Mouse (Mus musculus) megakaryocyte progenitor cell, adult 5-6 weeks (primary cell): ENCODE results near the gene Clcf1. TPM values are rescaled to one million over a fixed set of nuclear protein-coding genes. Genes with fewer than 3 reads are reported as not detected.

ENCODE experiments used
- ATAC-seq: replicated peaks from 2 replicates; pipeline ENCODE4 v1.8.0; 2016; ENCODE audit warnings: mild to moderate bottlenecking, moderate TSS enrichment, inconsistent platforms; ENCODE audit not compliant: poor library complexity
- total RNA-seq, 2 experiments: library from RNA; stranded (forward) in 1 of 2; stranded (reverse) in 1 of 2; fragments of 157-497, 149-512 nt in 1 of 2; fragments of 200-1000 nt in 1 of 2; gene quantifications; 2 replicates each; pipeline versions ENCODE4 v1.2.3 to v1.2.4; 2015 to 2017

Clcf1 gene
- total RNA-seq, 2 experiments from 2014 or later = 1.3 to 5.0 TPM

DNA sequence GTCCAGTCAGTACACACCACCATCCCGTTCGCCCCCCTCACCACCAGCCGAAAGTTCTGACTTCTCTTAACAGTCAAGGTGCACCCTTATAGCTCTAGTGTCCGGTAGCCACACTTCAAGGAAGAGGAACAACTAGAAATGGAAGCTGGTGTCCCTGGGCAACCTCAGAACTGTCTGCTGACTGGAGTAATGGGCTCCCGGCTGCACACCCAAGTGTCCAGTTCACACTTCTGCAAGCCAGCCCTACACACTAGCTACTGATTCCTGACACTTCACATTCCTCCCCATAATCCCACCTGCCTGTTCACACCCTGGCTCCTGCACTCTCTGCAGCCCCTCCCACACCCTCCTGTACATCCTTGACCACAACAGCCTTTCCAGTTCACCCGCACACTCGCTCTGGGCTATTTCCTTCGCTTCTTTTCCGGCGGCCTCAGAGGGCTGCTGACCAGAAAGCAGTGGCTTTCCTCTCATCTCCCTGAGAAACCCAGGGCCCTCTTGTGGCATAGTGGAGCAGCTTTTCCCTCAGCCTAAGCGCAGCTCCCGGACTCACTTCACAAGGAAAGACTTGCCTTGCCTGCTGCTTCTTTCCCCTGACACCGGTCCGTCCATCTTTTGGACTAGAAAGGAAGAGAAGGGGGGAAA lies 2.1 kb downstream of the Clcf1 start:
- ATAC-seq = no peak

DNA sequence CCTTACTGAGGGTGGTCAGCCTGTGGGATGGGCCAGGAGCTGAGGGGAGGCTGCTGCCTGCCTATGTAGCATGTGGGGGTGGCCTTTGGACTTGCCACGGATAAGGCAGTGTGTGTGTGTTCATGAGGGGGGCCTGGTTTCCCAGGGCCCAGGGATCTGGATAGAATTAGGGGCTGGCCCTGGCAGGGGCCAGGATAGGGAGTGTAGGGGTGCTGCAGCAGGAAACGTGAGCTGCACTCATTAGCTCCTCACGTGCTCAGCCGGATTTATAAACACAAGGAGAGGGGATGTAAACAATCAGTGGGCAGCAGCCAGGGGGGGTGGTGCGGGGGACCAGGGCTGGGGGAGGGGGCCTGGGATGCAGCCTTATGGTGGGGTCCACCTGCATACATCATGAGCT lies 3.1 kb downstream of the Clcf1 start:
- no peak for ATAC-seq

DNA sequence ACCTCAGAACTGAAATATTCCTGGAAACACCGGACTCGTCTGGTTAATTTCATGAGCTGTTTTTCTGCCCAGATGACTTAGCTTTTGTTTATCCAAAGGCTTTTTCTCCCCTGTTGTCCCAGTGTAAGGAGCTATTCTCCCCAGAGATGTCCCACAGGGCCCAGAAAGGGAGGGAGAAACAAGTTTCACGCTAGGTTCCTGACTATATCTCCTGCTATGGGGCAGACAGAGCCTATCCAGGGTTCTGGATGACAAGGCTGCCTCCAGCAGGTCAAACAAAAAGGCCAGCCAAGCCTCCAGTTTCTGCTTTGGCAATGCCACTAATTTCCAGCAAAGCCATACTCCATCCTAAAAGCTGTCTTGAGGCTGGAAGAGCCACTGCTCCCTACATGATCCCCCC lies 3.8 kb downstream of the Clcf1 start:
- ATAC-seq = no peak

DNA sequence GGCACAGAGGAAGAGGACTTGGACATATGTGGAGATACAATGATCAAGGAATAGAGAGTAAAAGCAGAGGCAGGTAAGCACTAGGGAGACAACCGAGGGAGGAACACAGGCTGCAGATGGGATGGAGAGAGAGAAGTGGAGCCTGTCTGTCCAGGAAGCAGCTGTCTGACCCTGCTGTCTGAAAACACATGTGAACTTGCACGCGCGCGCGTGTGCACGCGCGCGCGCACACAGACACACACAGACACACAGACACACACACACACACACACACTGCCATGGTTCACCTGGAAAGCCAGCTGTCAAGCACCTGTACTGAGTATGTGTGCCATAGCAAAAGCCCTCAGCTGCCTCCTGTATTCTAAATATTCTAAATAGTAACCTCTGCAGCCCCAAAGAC lies 4.3 kb downstream of the Clcf1 start:
- ATAC-seq = no peak

DNA sequence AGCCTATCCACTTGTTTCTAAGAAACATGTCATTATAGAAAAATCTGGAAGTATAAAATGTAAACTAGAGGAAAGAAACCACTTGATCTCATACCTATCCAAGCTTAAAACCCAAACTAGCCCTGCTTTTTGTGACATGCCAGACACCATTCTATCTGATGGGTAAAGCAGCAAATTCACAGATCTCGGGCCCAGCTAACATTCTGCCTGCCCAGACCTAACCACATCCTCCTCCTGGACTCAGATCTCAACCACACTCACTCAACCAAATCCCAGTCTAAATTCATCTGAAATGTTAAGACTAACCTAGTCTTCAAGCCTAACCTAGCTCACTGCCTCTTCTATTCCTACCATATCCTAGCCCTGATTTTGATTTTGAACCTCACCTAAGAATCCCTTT lies 4.7 kb downstream of the Clcf1 start:
- ATAC-seq = no peak

DNA sequence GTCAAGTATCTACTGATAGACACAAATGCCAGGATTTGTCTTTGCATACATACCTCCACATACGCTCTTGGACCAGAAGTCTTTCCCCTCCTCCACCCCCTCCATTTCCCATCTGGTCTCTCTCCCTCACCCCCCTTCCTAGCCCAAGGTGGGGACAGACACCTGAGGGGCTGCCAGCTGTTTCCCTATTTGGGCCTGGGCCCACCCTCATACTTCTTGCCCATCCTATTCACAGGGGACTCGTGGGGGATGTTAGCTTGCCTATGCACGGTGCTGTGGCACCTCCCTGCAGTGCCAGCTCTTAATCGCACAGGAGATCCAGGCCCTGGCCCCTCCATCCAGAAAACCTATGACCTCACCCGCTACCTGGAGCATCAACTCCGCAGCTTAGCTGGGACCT lies 5.9 kb downstream of the Clcf1 start:
- ATAC-seq = no peak

DNA sequence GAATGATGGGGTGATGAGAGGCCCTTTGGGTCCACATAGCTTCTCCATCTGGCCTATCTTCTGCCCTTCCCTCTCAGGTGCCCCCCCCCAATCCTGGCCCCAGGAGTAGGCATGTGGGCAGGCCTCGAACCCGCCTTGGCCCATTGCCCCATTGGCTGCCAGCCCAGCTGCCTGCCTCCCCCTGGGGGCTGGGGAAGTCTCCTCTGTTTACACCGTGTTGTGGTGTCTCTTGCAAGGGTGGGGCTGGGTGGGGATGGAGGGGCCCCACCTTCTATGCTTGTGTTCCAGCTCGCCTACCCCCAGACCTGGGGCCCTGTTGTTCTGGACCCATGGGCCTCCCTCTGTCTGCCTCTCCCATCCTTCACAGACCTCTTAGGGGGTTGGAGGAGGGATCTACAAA lies 6.4 kb downstream of the Clcf1 start:
- ATAC-seq = no peak

DNA sequence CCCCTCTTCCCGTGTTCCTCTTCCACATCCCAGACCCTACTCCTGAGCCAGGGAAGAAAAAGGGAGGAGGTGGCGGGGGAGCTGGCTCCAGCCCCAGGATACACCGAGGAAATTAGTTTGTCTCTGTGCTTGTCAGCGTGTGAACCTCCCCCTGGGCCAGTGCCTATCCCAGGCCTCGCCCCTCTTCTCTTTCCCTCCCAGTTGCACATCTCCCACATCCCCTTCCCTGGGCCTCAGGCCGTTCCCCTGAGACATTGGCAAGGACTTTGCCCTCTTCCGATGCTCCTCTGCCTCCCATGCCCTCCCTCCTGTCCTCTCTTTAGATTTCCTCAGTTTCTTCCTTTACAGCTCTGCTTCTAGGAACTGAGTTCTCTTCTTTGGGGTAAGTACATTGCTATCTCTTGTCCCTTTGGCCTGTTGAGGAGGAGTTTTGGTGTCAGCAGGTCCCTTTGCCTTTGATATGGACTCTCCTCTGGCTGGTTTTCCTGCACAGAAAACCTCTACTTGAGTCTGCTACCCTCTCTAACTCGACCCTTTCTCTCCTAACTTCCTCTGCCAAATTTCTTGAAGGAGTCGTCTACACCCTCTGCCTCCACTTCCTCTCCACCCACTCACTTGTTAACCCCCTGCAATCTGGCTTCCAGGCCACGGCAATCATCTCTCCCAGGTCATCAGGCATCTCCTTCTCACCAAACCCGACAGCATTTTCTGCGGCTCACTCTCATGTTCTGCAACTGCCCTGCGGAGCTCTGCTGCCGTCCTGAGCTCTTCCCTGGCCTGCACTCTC lies 7.1 kb downstream of the Clcf1 start:
- ATAC-seq = 0 out of 2 replicates have a peak, but pooled peaks have one; percentile 9

DNA sequence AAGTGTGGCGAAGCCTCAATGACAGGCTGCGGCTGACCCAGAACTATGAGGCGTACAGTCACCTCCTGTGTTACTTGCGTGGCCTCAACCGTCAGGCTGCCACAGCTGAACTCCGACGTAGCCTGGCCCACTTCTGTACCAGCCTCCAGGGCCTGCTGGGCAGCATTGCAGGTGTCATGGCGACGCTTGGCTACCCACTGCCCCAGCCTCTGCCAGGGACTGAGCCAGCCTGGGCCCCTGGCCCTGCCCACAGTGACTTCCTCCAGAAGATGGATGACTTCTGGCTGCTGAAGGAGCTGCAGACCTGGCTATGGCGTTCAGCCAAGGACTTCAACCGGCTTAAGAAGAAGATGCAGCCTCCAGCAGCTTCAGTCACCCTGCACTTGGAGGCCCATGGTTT lies 8.1 kb downstream of the Clcf1 start:
- ATAC-seq = peak; percentile 40; the same call in 1 of the 2 replicates

DNA sequence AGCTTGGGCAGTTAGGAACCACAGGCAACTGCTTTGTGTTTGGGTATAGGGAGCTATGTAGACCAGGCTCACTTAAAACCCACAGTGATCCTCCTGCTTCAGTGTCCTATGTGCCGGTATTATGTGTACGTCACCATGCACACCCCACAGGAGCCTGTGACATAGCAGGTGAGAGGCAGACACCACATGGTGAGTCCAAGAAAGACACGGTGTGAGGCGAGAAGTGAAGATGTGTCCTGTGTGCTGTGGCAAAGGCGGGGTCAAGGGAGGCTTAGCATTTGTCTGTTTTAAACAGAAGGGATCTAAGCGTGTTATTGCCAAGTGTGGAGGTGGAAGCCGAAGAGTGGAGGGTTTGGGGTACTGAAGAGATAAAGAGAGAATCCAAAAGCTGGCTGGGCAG lies 12.7 kb downstream of the Clcf1 start:
- ATAC-seq = no peak

DNA sequence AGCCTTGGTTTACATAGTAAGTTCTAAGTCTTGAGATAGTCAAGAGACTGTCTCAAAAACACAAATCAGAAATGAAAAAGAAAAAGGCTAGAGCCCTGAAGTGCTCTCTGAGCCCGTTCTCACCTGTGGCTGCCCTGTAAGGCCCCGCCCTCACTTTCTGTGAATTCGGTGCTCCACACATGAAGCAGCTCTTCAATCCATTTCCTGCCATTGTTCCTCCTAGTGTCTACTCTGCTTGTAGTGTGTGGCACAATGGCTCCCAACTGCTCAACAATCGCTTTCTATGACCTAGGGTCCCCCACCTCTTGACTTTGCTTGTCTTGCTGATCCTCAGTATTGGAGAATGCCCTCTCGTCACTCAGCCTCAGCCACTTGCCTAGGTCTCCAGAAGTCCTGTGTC lies 13.4 kb downstream of the Clcf1 start:
- ATAC-seq = no peak

DNA sequence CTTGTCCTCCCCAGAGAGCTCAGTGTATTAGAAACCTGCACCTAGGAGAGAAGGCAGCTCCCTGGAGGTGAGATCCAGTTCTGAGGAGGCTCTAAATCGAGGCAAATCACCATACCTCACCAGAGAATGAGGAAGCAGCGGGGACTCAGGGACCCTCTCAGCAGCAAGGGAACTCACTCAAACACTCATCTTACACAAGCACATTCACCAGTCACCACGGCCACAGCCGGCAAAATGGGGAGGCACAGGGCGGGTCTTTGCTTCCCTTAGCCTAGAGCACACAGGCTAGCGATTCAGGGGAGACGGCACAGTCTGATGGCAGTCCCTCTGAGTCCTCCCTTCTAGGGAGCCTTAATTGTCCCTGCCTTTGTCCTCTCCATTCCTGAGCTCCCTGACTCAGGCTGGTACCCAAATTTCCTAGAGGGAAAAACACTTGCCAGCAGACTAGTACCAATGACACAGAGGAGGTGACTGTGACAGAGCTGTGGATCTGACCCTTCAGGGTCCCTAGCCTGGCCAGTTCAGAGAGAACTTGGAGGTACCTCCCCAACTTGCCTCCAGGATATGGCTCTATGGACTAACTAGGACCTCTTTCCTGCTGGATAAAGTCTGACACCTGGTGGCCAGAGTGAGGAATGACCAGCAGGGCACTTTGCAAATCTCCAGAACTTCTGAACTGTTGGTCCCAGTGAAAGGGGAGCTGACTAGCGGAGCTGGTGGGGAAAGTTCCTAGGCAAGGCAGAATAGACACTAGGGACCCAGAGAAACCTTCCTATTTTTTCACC lies 14.0 kb downstream of the Clcf1 start:
- peak; percentile 54 for ATAC-seq

DNA sequence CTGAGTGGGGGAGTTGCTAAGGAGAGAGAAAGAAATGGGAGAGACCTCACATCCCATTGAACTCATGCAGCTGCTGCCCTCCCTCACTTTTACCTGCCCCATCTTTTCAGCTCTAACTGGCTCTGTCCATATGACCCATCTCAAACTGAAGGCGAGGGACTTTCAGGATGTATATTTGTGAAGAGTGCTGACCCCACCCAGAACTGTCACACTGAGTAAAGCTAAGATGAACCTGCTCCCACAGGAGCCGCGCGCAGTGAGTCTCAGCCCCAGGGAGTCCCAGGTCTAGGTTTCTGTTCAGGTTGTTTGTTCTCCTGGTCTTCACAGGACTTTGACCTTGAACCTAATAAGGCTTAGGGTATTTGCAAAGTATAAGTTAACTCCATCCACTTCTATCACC lies 14.9 kb downstream of the Clcf1 start:
- ATAC-seq = no peak

DNA sequence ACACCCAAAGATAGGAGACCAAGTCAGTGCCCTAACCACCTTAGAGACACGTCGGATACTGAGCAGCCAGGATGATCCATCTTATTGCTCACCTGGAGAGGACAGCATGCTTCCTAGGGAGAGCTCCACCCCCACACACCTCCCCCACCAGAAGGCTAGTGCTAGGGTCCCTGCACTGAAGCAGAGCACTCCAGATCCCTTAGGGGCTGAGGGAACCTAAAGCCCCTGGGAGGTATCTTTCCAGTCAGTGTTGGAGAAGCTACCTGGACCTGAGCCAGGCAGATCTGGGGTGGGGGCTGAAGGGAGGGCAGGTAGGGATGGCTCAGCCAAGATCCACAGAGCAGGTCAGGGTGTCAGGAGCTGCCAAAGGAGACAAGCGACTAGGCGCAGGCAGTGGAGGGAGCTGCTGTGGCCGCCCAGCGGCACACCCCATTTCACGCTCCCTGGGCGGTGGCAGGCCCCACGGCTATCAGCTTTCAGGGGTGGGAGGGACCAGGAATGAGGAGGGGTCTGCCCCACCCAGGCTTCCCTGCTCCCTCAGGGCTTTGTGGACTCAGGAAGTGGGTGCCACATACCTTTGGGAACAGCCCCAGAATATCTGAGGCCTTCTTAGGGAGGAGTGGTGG lies 15.5 kb downstream of the Clcf1 start:
- no peak for ATAC-seq

DNA sequence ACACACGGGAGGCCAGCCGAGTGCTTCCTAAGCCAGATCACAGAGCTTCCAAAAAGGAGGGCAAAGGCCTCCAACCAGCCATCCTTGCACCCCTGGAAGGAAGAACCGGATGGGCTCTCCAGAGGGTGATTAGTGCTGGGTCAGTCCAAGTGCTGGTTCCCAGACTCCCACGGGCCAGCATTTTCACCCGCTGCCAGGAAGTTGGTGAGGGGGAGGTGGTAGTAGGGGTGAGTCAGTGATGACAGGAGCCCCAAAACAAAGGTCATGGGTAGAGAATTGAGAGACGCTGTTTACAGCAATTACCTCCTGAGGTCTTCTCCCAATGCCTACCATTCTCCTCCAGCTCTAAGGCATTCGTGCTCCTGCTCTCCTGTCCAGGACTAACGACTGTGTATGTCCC lies 16.4 kb downstream of the Clcf1 start:
- ATAC-seq = no peak

DNA sequence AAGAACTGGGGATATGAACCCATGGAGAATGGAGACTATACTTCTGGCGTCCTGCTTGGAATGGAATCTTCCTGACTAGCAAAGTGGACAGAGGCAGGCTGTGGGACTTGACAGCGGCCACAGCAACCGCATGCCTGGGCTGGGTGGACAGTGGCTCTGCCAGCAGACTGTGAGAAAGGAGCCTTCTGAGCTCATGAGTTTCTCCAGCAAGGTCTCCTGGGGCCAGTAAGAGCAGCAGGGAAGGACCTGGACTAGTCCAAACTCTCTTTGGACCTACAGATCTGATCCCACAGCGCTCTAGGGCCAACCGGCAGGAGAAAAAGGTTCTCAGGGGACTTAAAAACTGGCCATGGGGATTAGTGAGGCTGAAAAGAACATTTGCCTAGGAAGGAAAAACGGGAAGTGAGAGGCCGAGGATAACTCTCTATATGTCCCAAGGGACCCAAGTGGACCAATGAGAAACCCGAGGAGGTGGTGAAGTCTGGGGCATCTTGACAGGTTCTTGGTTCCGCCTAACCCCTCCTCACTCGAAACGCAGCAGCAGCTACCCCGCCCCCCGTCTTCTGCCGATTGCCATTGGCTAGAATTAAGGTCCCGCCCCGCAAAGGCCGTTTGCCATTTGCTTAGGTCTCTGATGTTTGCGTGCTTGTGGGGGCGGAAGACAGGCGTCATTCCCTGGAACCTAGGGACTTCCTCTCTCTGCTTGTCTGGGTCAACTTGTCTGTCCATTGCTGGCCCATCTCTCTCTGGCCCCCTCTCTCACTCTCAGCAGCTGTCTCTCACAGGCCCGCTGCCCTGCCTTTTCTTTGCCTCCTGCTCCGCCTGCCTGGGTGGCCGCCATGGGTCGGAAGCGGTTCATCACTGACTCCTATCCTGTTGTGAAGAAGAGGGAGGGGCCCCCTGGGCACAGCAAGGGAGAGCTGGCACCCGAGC lies 17.5 kb downstream of the Clcf1 start, which contains the start of gene Pold4:
Gene Pold4 (plus strand): TSS at position 647 of the 933 bp plus-strand sequence.
- ATAC-seq = peak; percentile 82

DNA sequence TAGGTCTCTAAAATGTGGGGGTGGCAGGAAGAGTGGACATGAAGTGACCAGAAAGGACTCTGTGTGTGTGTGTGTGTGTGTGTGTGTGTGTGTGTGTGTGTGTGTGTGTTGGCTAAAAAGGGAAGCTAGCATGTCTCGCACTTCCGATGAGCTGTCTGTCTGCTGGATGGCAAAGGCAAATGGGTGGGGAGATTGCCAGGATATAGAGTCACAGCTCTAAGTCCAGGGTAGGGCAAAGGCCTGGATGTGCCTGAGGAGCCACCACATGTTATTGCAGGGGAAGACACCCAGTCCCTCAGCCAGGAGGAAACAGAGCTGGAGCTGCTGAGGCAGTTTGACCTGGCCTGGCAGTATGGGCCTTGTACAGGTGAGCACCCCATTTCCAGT lies 18.1 kb downstream of the Clcf1 start:
- ATAC-seq = peak; percentile 21

DNA sequence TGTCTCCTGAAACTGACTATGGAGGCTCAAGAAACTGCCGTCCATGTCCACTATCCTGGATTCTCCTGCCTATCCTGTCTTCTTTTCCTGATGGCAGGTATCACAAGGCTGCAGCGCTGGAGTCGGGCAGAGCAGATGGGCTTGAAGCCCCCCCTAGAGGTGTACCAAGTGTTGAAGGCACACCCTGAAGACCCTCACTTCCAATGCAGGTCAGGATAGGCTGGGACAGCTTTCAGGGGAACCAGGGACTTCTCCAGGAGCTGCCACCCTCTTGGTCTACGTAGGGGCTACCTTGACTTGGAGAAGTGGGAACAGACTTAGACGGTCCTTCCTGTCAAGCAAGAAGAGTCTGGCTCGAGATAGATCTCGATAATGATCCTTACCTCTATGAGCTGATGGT lies 18.6 kb downstream of the Clcf1 start:
- ATAC-seq = no peak

DNA sequence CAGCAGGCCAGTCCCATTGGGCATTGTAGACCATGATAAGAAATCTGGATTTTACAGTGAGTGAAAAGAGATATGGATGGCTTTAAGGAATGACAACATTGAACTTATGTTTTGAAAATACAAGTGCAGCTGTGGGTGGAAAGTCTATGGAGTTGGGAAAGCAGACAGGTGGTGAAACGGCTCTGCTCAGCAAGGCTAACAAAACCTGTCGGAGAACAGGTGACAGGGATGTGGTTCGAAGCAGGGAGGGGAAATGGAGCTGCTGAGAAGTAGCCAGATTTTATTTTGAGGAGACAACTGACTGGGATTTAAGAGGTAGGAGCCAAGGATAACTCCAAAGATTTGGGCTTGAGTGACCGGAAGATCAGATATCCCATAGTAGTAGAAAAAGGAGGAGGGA lies 20.5 kb downstream of the Clcf1 start:
- ATAC-seq = no peak

DNA sequence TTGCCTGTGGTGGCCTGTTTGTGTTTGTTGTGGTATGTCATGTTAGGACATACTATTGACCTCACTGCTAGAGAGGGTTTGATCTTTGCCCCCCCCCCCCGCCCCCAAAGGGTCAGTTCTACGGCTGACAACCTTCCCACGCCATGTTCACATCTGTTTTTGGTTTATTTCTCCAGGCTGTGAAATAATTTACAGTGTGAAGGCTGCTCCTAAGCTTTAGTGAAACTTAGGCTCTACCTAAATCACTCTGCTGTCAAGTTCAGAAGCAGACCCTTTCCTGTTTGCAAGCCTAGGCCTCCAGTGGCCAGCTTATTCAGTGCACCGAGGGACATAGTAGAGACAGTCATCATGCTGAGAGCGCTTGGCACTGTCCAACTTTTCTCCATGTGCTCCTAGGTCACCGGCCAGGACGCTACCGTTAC lies 26.2 kb downstream of the Clcf1 start:
- no peak for ATAC-seq
